Mouse (Mus musculus) embryonic fibroblast, embryonic 13.5 days (primary cell): ENCODE measurements at regions not wholly inside any gene's neighbourhood (a gene's known extent, or its start where the extent isn't known, plus 50 kb on each side); places are given as distances from the start of the nearest gene placed in this dataset.

ENCODE experiments used
- CTCF ChIP-seq: IDR thresholded peaks from 2 replicates; pipeline ENCODE4 v1.5.1; 2011; ENCODE audit warnings: mild to moderate bottlenecking, control low read depth, low read length, moderate library complexity, borderline replicate concordance; ENCODE audit not compliant: insufficient read depth
- POLR2A ChIP-seq: IDR thresholded peaks from 2 replicates; pipeline ENCODE4 v1.6.1; 2011; ENCODE audit warnings: low read depth, mild to moderate bottlenecking, control low read depth, low read length, moderate library complexity

GRCm38 (mm10) chr10:96955776-96956448, 339.1 kb downstream of the Btg1 start:
- TF ChIP-seq POLR2A (no peak), CTCF (no peak)
